Mouse (Mus musculus) monocyte, adult 5-6 weeks (primary cell): ENCODE results near the gene Inafm2. TPM values are rescaled to one million over a fixed set of nuclear protein-coding genes. Genes with fewer than 3 reads are reported as not detected.

Experiments used
- ATAC-seq: fragments of 153-309, 156-312 bp; replicated peaks from 2 replicates; pipeline ENCODE4 v1.8.0; 2017; ENCODE audit warnings: mild to moderate bottlenecking; ENCODE audit not compliant: low TSS enrichment, insufficient number of reproducible peaks, severe bottlenecking, poor library complexity, low FRiP score
- total RNA-seq: library from RNA; stranded (forward); fragments of 200-1000, 200-491, 200-594 nt; gene quantifications from 3 replicates; pipeline ENCODE4 v1.2.3, GENCODE M21; 2017

Inafm2 gene
- total RNA-seq, 1 experiment from 2014 or later: 19.3 TPM

DNA sequence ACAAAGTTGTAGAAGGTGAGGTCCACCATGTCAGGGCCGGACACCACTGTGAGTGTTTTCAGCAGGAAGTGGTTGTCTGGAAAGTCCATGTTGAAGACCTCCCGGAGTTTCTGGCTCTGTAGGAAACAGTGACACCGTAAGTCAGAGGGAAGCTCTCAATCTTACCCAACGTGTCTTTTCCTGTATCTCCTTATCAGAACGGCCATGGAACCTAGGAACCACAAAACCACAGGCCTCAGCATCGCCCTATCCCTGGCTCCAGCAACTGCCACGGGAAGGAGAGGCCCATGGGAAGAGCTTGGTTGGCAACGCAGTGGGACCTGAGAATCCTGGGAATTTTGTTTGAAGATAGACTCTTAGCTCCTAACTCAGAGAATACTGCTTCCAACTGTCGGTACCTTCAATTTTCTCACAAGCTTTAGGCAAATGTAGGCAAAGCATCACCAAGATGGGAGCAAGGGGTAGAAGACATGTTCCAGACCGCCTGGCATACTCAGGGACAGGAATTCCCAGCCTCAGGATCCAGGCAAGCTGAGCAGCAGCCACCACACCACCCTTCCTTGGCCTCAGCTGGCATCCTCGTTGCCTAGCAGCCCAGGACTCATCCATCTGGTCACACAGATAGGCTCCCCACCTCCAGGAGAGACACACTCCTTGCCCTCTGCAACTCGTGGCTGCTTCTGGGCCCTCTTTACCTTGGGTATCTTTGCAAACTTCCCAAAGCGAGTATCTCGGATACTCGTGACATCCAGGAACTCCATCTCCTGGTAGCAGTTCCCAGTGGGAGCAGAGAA is 21.7 kb upstream of the Inafm2 start:
- ATAC-seq: no peak

DNA sequence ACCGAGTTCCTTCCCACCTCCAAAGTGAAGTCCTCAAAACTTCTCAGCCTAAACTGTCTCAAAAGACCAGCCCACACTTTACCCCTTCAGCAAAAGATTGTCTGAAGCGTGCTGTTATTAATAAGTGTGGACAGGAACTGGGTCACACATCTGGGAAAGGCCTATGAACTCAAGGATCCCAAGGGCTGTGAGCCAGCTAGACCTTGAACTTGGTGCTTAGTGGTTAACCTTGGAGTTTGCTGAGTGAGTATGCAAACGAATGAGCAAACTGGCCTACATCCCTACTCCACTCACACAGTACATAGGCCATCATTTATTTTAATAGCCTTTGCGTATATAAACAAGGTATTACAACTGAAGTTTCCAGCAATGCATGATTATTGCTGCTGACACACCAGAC is 20.0 kb upstream of the Inafm2 start:
- no peak for ATAC-seq

DNA sequence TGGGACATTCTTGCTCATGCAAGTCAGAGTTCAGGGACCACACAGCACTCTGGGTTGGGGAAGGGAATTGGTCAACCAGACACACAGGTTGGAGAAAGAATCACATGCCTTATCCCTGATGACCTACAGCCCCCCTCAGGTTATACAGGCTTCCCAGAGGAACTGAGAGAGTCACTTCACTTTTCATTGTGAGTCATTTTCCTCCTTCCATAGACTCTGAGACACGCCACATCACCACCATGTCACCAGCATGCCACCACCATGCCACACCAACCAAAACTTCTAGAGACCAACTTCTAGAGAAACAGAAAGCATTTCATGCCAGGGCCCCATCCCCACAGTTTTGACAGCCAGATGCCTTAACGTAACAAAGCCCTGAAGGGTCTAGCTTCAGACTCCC is 18.7 kb upstream of the Inafm2 start:
- ATAC-seq: no peak

DNA sequence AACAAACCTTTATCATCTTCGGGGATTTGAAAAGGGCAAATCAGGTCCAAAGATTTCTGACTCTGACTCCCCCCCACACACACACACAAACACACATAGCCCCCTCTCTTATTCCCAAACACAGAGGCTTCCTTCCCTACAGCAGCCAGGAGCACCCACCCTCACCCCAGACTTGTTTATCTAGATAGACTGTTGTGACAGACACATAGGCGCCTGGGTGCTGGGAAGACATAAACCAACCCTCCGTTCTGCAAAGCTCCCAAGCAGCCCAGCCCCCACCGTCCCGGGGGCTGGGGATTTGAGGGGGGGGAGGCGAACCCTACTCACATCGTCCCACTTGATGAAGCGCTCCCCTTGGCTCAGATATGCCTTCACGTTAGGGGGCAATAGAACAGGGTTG is 17.6 kb upstream of the Inafm2 start:
- ATAC-seq: no peak

DNA sequence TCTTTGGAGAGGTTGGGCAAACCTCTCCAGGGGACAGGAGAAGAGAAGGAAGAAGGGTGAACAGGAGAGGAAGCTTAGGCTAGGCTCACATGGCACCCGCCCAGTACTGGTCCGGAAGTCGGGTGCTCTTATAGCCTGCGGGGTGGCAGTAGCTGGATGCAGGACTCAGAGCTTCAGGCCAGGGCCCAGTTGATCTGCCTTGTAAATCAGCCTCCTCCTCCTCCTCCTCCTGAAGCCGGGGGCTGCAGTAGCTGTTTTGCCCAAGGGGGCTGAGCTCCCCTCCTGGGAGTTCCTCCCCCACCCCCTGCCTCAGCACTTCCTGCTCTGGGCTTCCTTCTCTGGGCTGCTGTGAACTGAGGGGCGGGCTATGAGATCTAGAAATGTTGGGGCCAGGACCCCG is 17.2 kb upstream of the Inafm2 start, which contains the start of gene Plcb2:
Plcb2 (minus strand) TSS at position 102 of the 400 bp plus-strand sequence.
- peak; percentile 45 for ATAC-seq

DNA sequence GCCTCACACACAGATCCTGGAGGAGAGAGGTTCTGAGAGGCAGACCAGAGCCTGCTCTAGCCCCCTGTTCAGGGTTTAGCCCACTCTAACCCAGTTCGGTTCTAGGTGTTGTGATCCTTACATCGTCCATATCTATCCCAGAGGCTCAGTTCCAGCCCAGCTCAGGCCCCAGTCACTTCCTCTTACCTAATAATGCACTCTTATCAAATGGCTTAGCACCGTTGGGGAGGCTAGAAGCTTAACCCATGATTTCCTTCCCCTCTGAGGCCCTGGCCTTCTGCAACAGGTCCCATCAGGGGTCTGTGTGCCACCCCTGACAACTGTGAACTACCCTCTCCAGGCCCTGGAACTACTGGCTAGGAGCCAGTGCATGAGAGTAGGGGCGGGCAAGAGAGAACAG is 16.4 kb upstream of the Inafm2 start:
- peak; percentile 16; the same call in 1 of the 2 replicates for ATAC-seq

DNA sequence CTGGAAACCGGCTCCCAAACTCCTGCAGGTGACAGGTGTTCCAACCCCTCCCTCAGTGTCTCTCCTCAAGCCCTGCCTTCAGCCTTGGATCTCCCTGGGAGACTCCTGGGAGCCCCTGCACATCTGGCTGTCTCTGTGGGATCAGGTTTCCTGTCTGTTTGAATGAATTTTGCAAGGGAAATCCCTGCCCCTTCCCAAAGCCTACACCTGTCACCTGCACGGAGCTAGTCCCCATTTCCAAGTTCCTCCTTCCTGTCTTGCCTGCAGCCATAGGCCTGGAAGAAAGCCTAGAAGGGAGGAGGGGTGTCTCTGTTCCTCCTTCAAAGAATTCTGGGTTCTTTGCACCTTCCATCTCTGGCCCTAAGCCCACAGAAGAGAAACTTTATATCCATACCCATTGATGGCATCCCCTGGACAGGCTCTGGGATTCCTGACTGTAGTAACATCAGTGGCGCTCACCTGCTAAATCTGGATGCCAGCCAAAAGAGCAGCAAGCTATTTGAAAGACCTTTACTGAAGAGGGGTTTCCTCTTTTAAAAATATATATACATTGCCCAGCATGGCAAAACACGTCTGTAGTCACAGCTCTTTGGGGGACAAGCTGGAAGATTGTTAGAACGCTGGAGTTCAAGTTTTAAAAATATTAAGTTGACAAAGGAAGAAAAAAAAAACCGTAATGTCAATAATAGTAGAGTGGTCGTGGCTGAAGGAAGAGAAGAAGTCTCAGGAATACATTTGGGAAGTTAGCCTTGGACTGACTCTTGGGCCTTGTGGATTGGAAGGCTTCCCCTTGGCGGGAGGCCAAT is 15.5 kb upstream of the Inafm2 start:
- ATAC-seq: no peak

DNA sequence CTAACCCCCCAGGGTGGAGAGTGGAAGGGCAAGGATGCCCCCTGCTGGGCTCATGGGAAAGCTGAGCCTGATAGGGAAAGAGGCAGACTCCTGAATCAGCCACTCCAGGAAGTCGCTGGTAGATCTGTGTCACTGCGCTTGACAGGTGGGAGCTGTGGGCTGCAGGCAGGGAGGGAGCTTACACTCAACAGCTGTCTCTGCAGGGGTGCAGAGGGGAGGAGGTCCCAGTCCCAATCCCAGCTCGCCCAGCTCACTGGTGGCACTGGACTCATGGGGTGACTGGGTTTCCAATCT is 15.0 kb upstream of the Inafm2 start:
- ATAC-seq: 0 out of 2 replicates have a peak, but pooled peaks have one; percentile 37

DNA sequence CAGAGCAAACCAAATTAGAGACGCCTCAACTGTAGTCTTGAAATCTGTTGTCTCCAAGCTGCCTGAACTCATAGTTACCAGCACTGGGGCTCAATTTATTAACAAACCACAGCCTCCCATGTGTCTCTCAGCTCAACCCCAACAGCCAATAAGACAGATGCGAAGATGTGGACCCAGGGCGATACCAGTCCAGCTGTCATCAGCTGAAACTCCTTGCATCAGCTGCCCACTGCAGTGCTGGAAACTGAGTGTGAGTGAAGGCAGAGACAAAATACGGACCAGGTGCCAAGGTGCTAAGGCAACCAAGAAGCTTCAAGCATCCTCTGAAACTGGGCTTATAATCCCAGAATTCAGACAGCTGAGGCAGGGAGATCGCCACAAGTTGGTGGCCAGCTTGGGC is 13.6 kb upstream of the Inafm2 start:
- no peak for ATAC-seq

DNA sequence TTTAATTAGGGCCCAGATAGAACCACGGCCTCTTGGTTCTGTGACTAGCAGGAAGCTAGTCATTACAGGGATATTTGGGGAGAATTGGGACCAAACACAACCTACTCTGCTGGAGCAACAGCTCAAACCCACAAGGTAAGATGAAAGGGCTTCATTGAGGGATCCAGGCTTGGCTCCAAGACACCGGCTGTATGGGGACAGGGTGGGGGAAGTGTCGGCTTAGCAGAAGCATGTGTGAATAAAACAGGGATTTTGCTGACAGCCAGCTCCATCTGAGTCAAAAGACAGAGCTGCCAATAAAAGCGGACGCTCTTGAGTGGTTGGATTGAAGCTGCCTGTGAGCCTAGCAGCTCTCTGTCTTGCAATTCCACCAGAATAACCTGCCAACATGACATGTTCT is 12.2 kb upstream of the Inafm2 start:
- no peak for ATAC-seq

DNA sequence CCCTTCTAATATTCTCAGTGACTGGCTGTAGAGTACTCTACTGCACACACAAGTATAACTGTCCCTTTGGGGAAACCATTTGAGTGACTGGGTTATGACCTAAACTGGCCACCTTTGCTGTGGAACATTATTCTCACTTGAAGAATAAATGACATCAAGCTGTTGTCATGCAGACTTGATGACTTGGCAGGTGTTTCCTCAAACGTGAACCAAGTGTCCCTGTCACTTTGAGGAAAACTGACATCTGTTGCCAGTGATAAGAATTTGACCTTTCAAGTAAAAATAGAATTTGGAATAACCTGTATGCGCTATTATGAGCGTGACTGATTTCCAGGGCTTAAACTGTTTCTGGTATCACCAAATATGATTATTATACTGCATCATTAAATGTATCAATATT is 5.2 kb upstream of the Inafm2 start:
- ATAC-seq: no peak

DNA sequence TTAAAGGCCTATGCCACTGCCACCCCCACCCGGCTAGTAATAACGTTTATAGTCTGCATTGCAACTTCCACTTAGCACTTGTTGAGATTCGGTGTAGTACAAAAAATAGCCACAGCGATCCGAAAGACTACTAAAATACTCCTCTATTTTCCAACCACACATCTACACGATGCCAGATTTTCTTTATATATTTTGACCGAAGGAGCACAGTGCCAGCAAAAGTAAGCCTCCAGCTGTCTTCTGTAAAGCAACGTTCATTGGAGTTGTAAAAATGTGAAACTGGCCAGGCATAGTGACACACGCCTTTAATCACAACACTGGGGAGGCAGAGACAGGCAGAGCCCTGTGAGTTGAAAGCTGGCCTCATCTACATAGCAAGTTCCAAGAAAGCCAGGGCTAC is 4.4 kb upstream of the Inafm2 start:
- ATAC-seq: no peak

DNA sequence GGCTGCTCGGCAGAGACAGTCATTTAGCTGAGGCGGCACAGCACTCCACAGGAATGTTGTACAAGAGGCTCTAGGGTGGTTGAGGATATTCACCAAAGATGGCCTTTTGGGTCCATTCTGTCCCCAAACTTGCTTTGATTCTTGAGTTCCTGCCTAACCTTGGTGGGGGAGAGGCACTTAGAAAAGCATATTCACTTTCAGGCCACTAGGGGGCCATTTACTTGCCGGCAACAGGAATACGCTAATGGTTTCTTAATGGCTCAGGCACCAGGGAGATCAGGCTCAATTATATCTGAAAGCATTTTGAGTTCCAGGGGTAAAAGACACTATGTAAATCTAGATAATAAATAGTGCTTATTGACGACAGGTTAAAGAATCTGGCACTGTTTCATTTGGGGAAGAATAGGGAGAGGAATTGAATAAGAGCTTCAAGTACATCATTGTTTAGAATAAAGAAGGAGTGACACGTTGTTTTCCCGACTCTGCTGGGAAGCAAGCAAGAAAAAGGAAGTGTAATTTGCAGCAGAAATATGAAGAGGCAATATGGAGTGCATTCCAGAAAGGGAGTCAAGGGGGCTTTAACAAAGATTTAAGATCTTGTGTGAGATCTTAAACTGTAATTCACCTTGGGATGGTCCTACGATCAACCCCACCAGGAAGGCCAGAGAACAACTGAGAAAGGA is 2.2 kb upstream of the Inafm2 start:
- peak; percentile 50 for ATAC-seq

DNA sequence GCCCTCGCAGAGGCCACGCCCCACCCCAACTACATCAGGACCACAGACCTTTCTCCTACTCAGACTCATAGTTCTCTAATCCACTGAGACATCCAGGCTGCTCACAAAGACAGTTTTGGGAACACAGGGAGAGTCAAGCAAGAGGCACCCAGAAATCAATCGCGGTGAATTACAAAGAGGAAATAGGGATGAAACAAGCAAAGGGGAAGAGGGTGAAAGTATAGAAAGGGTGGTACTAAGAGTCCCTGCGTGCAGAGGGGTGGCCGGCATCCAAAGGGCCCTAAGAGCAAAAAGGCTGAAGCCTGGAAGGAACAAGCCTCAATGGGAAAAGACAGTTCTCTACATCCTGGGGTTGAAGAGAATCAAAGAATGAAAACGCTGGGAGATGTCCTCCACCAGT is 937 bp upstream of the Inafm2 start:
- no peak for ATAC-seq

DNA sequence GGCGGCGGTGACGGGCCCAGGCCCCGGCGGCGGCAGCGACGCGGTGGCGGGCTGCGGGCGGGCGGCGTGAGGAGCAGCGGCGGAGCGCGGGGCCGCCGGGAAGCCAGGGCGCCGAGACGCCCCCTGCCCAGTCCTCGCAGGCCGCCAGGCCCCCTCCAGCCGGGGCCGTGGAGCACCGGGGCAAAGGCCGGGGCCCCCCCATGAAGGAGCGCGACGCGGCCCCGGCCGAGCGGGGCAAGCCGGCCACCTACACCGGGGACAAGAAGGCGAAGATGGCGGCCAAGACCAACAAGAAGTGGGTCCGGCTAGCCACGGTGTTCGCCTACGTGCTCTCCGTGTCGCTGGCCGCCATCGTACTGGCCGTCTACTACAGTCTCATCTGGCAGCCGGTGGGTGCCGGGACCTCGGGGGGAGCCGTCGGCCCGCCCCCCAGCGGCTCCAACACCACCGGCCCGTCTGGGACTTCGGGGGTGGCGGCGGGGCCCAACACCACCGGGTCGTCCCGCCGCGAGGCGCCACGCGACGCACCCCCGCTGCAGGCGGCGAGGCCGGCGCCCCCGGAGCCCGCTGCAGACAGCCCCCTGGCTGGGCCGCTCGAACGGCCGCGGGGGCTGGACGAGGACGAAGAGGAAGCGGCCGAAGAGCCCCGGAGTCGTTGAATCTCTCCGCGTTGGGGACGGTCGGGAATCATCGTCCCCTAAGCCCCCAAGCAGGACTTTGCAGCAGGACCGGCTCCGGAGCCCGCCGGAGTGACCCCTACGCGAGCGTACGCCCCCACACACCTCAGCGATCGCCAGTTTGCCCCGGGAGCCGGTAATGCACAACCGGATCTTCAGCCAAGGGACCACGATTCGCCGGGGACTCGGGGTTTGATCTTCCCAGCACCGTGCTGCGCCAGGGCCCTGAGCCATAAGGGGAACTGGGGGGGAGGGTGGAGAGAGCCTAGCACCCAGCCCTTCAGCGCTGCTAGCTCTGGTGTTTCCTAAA is 650 bp downstream of the Inafm2 start:
- 0 out of 2 replicates have a peak, but pooled peaks have one; percentile 16 for ATAC-seq

DNA sequence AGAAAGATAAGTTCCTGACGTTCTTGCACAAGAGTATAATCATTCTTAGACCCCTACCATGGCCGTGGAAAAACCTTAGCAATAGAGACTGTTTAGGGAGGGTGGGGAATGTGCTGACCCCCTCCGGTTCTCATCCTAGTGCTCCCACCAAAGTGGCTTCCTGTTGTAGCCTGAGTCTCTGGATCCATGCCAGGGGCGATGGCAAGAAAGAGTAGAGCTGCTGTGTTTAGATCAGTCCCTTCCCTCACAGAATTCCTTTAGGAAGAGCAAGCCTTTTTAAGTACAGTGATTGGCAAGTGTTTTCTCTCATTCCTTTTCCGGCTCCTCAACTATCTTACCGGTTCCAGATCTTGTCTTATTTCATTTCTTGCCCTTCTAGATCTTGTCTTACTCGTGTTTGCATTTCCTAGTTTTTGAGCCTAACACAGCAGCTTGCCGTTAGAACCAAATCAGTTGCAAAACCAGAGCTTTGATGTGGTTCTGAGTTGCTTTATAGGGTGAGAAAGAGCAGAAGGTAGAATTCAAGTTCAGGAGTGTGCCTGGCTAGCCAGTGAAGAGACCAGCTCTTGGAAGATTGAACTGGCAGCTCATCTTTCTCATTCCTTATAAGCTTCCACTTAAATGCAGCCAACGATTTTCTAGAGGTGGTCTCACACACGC is 1.9 kb downstream of the Inafm2 start:
- no peak for ATAC-seq

DNA sequence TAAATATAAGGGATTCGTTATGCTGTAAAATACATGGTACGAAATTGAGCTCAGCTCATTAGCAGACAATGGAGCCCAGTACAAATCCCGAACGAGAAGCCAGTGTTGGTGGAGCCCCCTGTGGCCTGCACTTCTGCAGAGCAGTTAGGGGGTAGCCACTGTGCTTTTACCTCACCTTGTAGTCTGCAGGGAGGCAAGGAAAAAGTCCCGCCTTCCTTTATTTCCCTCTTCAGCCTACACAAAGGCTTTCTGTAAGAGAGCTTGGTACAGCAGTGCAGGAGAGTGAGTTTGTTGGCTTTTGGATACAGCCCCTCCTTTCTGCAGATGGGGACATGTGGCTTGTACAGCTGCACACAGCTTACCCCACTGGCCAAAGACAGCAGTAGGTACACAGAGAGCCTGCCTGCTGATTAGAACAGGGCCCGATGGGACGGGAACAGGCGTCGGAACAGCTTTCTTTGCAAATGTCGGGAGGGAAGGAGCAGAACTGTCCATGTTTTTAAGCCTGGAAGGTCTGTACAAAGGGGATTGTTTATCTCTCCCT is 3.9 kb downstream of the Inafm2 start:
- ATAC-seq: no peak

DNA sequence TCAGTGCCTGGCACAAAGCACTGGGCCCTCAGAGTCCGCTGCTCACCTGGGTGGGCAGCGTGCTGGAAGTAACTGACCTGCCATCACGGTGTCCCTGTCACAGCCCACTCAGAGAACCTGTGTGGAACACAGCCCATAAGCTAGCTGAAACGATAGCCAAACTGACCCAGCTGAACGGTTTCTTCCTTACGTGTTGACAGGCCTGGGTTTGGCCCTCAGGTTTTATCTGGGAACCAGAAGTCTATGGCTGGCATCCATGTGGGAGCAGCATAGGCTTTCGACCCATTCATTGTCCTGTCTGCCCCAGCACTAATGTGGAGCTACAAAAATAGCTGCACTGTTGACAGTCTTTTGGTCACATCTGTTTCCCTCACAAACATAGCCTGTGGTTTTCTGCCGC is 4.9 kb downstream of the Inafm2 start:
- ATAC-seq: no peak
